Mouse (Mus musculus): ENCODE results near the gene Ppl.

- no peak for TF ChIP-seq POLR2A (IDR thresholded peaks at IDR 0.05; ENCODE audit: low read depth, low read length)
- no peak for TF ChIP-seq CTCF (IDR thresholded peaks at IDR 0.05; ENCODE audit: extremely low read depth, insufficient read length, insufficient replicate concordance, low read depth, low read length)
Observed at GRCm38 (mm10) chr16:5136505-5136904, 4.3 kb upstream of the Ppl start.
